Mouse (Mus musculus) G1E (cell line): ENCODE results near the gene Slc25a5.

Experiments
- CTCF ChIP-seq: IDR thresholded peaks from 2 replicates; pipeline ENCODE4 v1.5.1; 2012; ENCODE audit warnings: low read depth, low read length, inconsistent platforms, mixed read lengths
- GATA1 ChIP-seq: IDR thresholded peaks from 2 replicates; pipeline ENCODE4 v1.6.1; 2012; ENCODE audit warnings: borderline replicate concordance, low read length, inconsistent platforms, mixed read lengths
- TAL1 ChIP-seq: conservative IDR thresholded peaks from 2 replicates; pipeline ENCODE4 v1.6.1; 2012; ENCODE audit warnings: low read depth, low read length, inconsistent platforms, mixed read lengths

GRCm38 (mm10) chrX:36758566-36758965, 36.9 kb upstream of the Slc25a5 start:
- TF ChIP-seq CTCF = no peak
- no peak for TF ChIP-seq GATA1
- TF ChIP-seq TAL1 = no peak
